Mouse (Mus musculus) adrenal gland (tissue): ENCODE measurements around the gene Rpl5.
"Not testable (repeated sequence)": the region's sequence is repeated elsewhere in the genome, so short reads cannot be mapped to it uniquely, and the experiment has no call there.

Experiments
- intact Hi-C: fragments of 180-260 bp; cut with DNase I; formaldehyde crosslinking; loops from one replicate; pipeline ENCODE4 v1.15.1; 2025

The Rpl5 gene

DNA sequence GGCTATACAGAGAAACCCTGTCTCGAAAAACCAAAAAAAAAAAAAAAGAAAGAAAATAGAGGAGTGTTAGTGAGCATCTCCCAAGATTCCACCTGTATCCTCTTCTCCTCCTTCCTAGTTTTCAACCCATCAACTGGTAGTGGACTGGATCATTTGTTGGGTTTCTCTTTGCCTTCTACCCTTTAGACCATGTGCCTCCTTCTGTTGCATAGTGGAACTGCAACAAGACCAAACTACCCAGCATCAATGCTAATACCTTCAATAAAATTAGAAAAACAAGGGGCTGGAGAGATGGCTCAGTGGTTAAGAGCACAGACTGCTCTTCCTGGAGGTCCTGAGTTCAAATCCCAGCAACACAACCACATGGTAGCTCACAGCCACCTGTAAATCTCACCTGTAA, 8.8 kb upstream of the Rpl5 start:
- intact Hi-C loops: loop anchor here (5.0 to 10.0 kb wide), 3 partner anchors 34 to 277 kb away; no protein-coding TSS in a partner anchor

- intact Hi-C loops: loop anchor here (5.0 to 10.0 kb wide), 4 partner anchors 37 to 280 kb away; no protein-coding TSS in a partner anchor
Observed at GRCm38 (mm10) chr5:107894676-107895075, 5.6 kb upstream of the Rpl5 start.

DNA sequence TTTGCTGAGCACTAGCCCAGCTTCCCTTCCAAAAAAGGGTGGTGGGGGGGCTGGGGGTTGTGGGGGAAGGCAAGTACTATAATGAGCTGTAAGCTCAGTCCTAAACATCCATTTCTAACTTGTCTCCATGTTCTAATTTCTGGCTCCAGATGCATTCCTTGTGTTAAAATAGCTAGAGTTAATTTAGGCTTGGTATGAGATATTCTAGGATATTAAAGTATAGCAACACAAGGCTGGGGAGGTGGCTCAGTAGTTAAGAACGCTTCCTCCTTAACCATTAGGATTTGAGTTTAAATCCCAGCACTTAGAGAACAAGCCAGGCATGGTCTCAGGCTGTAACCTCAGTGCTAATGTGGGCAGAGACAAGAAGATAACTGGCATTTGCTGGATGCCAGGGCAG, 4.0 kb upstream of the Rpl5 start:
- intact Hi-C loops: loop anchor here (5.0 to 10.0 kb wide), 2 partner anchors 214 to 281 kb away; no protein-coding TSS in a partner anchor

DNA sequence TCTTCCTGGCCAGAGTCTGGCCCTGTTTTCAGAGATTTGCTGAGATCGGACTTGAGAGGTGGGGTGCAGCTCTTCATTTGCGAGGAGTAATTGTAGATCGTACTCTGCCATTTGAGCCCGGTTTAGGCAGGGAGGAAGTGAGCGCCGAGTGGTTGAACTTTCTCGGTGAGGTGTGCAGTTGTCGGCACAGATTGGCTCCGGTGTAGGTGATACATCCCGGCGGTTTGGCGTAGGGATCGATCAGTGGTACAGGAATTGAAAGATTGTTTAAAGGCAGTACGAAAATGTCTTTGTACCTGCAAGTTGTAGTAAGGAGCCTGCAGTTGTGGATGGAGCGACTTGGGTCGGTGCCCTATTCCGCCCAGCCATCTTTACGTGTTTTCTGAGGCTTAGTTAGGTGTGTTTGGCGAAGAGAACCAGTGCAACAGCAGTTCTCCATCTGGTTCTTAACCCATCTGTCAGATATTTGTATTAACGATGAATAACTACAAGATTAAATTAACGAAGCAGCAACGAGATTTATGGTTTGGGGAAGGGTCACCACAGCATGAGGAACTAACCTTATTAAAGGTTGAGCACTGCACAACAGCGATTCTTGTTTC, 813 bp downstream of the Rpl5 start:
- intact Hi-C loops: no loop called here

GRCm38 (mm10) chr5:107904325-107904724, 4.0 kb downstream of the Rpl5 start:
- intact Hi-C loops: no loop called here

DNA sequence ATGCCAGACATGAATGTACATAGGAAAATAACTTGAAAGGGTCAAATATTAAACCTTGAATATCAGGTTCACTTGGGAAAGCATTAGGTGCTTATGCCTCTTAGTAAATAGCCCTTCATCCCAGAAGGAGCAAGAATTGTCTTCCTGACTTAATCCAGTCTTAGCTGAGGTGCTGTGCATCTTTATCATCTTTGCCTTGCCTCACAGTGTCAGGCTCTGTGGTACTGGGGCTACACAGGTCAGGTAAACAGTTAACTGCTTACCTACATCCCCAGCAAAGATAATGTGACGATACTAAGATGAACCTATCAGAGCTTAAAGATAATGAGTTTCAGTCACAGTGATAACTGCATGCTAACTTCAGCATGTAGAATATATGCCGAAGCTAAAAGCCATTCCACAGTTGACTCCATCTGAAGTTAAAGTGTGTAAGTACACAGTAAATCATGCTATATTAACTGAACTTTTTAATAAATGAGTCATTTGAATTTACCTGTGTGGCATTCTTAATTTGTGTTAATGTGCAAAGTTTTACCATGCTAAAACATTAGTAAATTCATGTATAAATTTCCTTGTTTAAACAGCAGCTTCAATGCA, 8.3 kb downstream of the Rpl5 start:
- intact Hi-C loops: no loop called here

- intact Hi-C loops: no loop called here
Observed at GRCm38 (mm10) chr5:107909668-107910067, 9.4 kb downstream of the Rpl5 start.

- intact Hi-C loops: no loop called here
Observed at GRCm38 (mm10) chr5:107910084-107910616, 9.8 kb downstream of the Rpl5 start.

- intact Hi-C loops: no loop called here
Observed at GRCm38 (mm10) chr5:107911012-107911411, 10.7 kb downstream of the Rpl5 start.

GRCm38 (mm10) chr5:107915280-107915679, 15.0 kb downstream of the Rpl5 start:
- intact Hi-C loops: no loop called here

GRCm38 (mm10) chr5:107921400-107922252, 21.3 kb downstream of the Rpl5 start:
- intact Hi-C loops: loop anchor here (1.0 to 5.0 kb wide), 3 partner anchors 66 to 106 kb away; partner anchors contain the start of gene Fam69a

DNA sequence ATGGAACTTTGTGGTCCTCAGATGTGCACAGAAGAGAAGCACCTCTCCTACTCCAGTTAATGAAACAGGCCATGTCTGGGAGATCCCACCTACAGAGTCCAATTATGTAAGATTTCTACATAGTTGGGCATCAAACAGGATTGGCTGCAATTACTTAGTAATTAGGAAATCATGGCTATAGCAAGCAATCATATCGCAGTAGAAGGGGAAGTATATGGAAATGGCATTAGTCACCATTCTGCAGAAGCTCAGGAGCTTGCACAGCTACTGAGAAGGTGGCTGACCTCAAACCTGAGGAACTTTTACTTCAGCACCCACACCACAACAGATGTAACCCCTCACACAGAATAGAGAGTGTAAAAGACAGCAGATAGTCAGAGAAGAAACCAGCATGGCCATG, 22.5 kb downstream of the Rpl5 start:
- intact Hi-C loops: loop anchor here (1.0 to 5.0 kb wide), 3 partner anchors 64 to 104 kb away; partner anchors contain the start of gene Fam69a

DNA sequence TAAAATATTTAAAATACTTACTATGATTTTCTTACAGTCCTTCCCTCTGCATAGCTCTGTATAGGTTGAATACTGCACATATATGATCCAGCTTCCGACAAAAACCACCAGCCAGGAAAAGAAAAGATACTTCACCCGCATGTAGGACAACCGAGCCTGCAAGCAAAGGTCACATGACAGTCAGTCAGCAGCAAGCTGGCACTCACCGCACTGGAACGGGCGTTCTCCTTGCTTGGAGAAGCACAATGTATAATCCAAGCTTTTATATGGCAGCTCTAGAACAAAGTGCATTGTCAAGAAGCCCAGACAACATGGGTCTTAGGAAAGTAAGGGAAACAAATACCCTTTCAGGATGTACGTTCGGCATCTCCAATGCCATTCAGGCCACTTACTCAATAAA, 24.3 kb downstream of the Rpl5 start:
- intact Hi-C loops: loop anchor here (5.0 kb wide), 2 partner anchors 83 to 103 kb away; no protein-coding TSS in a partner anchor

- intact Hi-C loops: no loop called here
Observed at GRCm38 (mm10) chr5:107926550-107927249, 26.4 kb downstream of the Rpl5 start.

GRCm38 (mm10) chr5:107932556-107932955, 32.3 kb downstream of the Rpl5 start:
- intact Hi-C loops: no loop called here

DNA sequence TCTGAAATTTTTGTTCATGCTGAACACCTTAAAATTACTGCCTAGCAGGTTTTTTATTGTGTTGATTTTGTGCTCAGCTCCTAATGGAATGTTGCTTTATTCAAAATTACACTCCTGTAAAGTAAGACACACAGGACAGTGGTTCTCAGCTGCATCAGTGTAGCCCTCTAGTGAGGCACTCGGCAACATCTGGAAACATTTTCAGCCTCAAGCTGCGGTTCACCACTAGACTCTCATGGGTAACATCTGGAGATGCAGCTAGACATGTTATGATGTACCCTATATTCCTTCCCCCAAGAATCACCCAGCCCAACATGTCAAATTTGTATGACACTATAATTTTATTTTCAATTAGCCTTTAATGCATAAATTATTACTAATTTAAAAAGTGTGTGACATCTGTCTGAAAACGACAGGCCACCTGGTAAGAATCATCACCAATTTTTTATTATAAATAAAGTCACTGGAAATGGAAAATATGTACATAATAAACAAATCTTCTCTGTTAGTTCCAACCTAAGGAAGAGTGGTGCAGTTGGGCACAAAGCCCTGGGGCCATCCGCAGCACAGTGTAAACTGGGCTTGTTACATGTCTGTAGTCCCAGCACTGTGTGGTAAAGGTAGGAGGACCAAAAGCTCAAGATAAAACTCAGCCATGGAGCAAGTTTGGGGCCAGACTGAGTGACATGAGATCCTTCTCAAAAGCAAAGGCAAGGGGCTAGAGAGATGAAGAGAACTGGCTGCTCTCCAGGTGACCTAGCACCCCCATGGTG, 33.1 kb downstream of the Rpl5 start:
- intact Hi-C loops: no loop called here

DNA sequence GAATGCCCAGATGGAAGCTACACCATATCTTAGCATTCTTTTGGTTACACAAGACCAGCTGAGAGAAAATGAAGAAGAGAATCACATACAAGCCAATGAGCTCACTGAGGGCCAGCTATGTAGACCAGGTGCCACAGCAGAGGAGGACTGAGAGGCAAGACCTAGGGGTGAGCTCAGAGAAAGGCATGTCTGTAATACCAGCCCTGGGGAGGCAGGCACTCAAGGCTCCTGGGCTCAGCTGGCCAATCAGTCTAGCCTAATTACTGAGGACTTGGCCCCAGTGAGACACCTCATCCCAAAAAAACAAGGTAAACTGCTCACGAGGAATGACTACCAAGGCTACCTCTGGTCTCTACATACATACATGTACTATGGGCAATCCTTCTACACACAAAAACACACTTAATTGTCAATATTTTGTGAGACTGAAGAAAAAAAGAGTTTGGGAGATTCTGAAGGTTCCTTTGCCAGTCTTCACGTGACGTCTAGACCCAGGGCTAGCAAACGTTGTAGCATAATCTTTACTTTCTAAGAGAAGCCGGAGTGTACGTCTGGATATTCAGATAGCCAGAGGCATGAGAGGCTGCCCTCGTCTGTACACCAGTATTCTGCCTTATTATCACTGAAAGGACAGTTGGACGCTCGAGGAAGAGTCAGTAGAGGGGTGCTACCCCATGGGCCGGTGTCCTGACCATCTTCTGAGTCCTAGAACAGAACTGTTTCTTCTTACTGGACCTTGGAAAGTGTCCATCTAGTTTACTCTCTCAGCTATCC, 34.7 kb downstream of the Rpl5 start:
- intact Hi-C loops: no loop called here

DNA sequence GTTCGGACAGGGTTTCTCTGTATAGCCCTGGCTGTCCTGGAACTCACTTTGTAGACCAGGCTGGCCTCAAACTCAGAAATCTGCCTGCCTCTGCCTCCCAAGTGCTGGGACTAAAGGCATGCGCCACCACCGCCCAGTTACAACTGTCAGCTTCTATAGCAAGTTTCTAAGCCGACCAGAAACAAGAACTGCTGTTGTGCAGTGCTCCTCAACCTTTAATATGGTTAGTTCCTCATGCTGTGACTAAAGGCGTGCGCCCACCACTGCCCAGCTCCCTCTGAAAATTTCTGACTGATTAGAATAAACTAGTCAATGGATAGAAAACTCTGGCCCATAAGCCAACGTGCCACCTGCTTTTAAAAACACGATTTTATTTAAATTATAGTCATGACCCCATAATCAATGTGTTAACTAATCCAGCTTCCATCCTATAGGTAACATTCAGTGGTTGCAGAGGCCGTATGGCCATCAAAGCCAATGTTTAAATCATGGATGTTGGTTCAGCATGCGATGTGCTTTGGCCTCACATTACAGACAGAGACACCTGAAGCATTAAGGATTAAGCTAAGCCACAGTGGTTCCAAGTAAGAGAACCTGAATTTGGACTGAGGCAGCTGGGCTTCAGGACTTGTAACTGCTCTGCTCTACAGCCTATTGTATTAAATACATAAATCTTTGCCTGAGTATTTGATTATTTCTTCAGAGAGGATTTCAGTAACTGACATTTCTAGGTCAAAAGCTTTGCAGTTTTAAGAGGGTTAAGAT, 36.5 kb downstream of the Rpl5 start:
- intact Hi-C loops: no loop called here

- intact Hi-C loops: not testable (repeated sequence)
Observed at GRCm38 (mm10) chr5:107938483-107938882, 38.2 kb downstream of the Rpl5 start.
